Mouse (Mus musculus) testis, postnatal 14 days (tissue): ENCODE measurements around the gene Grin2a.

Experiments
- DNase-seq: peaks from one replicate; pipeline ENCODE4 v3.0.0; 2021; ENCODE audit warnings: low spot score

Gene Grin2a

DNA sequence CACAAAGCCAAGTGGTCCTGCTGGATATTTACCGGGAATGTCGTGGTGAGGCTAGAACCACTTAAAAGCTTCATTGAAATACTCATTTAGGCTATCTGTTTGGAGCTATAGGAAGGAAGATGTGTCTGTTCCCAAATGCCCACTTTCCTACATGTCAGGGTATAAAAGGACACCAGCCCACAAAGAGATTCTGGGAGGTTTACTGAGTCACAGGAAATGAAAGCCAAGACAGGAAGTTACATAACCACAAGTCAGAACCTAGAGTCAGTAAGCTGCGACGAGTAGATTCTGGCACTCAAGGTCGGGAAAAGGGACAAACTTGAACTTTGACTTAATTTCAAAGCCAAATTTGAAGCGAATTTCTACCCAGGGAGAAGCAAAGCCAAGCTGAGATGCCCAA, 30.9 kb downstream of the Grin2a start:
- DNase-seq: no peak

DNA sequence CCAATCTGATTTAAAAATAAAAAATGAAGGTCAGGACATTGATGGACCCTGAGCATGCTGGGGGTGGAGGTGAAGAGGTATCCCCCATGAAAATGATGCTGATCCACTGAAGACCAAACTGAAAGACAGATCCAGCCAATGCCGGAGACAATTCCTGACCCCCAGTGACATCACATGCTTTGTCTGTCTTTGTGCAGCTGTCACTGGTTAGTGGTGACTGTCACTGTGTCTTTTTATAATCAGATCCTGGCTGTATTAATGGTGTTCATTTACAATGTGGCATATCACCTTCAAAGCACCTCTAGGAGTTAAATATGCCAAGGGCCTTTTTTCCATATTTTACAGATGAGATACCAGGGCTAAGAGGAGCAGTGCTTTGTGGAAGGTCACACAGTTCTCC, 32.9 kb downstream of the Grin2a start:
- no peak for DNase-seq

DNA sequence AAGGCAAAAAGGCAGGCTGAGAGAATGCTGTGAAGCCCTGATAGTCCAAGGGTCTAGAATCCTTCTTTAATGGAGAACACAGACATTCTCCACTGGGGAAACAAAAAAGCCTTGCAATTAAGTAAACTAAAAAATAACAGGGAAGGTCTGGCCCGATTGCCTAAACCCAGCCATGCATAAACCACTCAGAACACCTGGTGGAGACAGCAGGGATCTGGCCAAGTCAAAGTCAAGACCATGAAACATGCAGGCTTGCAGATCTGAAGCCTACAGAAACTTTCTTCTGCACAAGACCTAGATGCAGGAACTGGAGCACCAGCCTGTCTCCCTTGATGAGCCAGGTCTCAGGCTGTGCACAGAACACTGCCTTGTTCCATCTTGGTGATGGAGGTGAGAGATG, 36.0 kb downstream of the Grin2a start:
- no peak for DNase-seq

DNA sequence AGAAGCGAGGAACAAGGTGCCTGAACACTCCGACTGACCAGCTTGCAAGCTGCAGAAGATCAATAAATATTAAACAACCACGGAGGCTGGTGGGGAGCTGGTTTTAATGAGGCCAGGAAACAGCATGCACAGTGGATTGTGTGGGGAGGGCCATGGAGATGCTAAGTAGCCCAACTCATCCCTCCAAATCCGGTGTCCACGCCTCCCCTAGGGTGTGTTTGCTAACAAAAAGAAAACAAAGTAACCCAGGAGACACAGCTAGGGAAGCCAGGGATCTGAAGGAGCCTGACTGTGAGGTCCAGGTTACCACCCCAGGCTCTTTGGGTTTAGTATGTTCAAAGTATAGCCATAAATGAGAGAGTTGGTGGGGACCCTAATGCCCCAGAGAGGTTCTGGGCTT, 41.1 kb downstream of the Grin2a start:
- DNase-seq: peak; percentile 7

DNA sequence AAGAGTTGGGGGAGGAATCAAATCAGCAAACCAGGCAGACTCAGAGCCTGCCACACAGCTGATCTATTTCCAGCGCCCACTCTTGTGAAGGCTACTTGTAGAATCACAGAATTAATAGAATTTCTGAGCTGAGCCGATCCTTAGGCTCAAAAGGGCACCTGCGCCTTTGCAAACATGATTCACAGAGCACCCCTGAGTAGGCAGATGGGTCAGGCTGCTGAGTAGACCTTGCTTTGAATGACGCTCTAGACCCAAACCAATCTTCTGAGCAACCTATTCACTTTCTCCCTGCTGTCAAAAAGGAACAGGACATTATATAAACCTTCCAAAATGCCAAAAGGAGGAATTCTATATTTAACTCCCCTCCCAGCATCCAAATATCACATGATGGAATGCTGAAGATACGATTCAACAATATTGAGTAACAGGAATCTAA, 41.9 kb downstream of the Grin2a start:
- DNase-seq: no peak

DNA sequence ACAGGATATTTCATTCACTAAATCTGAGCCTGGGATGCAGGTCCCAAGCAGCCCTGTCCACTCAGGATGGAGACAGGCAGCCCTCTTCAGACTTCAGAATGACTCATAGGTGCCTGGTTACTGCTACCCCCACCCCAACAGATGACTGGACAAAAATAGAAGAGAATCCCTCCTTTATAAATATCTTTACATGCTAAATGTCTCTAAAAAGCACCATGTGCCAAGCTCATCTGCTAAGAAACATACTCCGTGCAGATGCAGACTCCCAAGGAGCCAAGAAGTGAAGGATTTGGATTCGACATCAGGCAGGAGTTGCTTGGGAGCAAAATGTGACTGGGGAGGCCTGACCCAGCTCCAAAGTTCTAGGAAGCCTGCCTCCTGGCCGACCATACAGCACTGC, 46.1 kb downstream of the Grin2a start:
- DNase-seq: no peak

DNA sequence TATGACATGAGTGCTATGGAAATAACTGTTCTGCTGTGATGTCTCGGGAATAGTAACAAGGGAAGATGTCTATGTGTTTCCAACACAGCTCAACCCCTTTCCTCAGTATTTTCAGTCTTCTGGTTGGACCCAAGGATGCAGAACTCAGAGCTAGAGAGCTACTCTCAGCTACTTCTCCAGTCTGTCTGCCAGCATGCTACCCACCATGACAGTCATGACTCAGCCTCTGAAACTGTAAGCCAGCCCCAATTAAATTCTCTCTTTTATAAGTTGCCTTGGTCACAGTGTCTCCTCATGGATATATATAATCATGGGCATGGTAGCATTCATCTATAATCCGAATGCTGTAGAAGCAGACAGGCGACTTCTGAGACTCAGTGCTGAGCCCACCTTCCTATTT, 47.9 kb downstream of the Grin2a start:
- DNase-seq: no peak

DNA sequence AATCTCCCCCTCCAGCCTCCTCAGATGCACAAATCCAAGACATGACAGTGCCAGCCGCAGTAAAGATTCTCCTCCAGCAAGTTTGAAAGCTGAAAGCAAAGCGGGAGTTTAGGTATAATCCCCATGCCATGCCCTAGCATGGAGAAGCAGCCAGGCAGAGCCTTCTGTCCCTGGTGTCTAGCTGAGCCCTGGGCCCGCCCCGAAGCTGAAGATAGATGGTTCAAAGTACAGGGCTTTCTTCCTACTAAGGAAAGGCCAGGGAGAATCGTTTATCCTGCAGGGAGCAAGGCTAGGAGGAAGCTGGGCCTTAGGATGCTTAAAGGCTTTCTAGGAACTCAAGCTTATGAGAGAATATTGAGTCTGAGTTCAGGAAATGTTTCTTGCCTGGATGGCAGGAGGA, 50.5 kb downstream of the Grin2a start:
- DNase-seq: no peak

DNA sequence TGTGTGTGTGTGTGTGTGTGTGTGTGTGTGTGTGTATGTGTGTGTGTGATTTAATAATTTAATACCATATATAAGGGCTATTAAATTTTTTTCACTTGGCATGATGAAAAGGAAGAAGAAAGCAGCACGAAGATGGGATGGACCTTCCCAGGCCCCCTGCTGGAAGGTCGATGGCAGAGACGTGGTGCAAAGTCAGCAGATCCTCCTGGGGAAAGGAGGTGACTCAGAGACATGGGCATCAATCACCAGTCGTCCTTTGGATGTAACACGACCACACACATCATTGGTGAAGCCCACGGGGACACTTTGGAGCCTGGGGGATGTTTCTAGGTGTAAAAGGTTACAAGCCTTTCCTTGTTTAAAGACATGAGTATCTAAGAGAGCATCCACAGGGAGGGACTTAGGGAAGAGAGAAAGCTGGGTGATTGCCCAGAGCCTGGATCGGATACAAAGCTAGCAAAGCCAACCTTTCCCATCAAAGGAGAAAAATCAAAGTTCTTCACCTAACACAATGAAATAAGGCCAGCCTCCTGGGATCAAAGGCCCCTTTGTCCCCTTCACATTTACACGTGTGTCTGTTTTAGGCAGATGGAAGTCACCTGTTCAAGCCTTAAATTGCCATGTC, 53.9 kb downstream of the Grin2a start:
- DNase-seq: no peak

DNA sequence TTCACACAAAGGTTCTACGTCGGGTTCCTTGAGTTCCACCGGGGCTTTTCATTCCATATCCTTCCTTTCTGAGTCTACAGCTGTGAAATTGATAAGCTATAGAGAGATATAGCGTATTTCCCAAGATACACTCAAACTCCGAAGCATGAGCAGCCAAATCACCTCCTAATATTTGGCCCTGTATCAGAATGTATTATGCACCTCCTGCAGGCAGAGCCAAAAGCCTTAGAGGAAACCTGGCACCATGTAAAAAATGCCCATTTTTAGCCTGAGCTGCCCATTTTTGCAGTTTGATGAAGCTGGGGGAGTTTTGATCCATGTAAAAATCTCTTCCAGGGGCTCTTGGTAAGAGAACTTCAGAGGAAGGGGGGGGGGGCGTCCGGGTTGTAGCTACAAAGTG, 54.6 kb downstream of the Grin2a start:
- no peak for DNase-seq

DNA sequence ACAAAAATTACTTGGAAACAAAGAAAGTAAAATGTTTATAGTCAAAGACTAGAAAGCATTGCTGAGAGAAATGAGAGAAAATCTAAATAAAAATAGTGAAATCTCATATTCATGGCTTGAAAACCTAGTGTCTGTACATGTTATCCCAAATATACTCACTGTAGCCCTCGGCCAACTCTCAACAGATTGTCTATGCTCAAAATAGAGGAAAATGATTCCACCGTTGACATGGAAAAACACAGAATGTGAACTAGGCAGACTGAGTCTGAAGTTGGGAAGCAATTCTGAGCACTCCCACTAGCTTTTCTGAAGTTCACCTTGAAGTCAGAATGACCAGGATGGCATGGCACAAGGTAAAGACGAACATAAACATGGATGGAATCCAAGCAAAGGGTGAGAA, 84.7 kb downstream of the Grin2a start:
- DNase-seq: no peak

DNA sequence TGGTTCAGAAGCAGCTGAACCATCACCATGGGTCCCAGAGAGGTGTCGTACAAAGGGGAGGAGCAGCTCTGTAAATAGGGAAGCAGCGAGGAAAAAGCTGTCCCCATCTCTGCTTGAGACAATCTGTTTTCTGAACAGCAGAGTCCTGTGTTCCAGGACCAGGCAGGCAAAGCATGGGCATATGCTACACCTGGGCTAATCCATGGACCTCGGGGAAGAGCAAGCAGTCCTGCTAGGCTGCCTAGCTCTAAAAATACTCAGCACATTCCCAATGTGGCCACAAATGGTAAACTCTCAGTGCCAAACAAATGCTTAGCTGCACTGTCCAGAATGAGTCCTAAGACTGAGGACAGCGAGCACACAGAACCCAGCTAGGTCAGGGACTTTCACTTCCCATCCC, 86.1 kb downstream of the Grin2a start:
- DNase-seq: no peak

DNA sequence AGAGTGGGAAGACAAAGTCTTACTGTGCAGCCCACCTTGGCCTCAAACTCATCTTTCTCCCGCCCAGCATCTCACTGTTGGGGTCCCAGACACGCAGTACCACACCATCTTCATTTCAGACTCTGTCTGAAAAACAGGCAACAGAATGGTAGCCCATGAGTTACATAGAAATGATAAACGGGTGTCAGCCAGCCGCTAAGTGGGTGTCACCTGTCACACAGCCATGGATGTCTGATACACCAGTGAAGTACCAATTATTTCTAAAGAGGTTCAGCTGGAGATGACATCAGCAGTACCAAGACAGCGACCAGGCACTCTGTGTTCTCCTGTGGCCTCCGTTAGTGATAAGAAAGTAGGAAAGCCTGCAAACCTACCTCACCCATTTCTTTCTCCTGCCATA, 90.9 kb downstream of the Grin2a start:
- DNase-seq: no peak

DNA sequence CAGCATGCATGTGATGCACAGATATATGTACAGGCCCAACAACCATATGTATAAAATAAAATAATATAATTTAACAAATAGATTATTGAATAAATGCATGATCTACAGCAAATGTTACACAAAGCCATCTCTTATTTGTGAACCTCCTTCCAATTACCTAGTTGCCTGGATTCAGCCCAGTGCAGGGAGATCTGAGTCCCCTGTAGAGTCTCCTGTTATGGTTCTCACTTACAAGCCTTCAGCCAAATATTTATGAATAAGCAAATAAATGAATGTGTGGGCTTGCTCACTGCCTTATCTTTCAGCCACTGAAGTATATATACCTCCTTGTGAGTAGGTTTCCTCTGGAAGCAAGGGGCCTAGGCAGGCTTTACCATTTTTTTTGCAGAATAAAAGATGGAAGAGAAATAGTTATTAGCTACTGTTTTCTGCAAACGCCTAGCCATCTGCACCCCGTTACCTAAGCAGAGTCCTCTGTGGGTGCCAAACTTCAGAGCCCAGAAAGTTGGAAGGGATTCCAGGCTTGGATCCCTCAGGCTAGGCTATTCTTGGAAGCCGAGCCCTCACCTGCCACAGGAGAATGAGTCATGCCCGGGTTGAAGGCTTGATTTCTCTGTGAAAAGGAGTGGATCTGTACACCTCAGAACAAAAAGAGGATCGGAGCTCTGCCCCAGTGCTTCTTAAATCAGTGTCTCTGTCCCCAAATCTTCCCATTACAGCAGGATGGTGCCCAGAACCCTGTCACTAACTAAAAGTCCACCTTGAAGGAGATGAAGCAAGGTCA, 92.5 kb downstream of the Grin2a start:
- no peak for DNase-seq

DNA sequence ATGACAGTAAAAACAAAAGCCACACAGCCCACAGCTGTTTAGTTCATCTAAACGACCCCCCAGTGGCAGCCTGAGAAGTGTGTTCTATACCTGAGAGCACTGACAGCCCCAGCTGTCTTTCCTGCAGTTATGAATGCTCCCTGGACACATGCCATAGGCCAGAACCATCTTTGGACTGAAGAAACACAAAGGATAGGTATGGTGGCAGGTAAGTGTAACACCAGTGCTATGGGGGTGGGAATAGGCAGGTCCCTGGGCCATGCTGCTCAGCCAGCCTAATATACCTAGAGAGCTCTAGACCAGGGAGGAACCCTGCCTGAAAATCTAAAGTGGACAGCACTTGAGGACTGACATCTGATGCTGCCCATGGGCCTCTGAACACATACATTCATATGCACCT, 93.9 kb downstream of the Grin2a start:
- no peak for DNase-seq

DNA sequence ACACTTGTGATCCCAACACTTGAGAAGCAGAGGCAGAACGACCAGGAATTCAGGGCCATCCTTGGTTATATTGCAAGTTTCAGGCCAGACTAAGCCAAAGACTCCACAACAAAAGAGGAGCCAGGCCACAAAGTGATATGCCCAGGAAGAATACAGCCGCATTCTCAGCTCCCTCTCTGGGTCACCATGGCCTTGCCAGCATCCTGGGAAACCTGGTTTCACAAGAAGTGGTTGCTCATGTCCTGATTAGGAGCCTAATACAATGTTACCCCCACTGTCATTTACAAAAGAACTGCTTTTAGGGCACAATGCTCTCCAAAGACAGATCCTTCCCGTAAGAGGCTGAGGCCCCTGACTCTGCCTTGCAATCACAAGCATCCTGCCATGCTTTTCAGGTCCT, 94.4 kb downstream of the Grin2a start:
- no peak for DNase-seq

DNA sequence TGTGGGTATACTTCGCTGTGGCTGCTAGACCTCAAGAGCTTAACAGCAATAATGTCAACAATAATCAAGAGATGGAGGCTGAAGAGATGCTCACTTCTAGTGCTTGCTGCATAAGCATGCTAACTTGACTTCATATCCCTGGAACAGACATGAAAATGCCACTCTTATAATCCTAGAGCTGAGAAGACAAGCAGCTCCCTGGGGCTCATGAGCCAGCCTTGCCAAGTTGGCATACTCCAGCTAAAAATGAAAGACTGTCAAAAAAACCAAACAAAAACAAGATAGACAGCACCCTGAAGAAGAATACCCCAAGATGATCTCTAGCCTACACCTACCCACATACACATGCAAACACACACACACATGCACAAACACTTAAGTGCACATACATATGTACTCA, 95.2 kb downstream of the Grin2a start:
- no peak for DNase-seq

DNA sequence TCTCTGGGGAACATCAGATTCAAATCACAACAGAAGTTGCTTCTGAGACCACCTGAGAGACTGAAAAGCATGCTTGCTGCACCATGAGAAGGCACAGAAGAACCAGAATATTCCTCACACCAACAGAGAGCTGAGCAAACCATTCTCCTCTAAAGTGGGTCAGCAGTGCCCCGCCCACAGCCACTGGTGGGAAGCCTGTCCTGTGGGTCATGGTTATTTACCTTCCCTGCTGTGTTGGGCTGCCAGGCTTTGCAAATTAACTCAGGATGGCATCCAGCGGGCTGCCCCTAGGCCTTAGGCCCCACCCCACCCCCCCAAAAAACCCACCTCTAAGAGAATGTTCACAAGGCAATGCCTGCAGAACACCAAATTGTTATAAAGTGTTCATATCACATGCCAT, 96.2 kb downstream of the Grin2a start:
- DNase-seq: no peak

DNA sequence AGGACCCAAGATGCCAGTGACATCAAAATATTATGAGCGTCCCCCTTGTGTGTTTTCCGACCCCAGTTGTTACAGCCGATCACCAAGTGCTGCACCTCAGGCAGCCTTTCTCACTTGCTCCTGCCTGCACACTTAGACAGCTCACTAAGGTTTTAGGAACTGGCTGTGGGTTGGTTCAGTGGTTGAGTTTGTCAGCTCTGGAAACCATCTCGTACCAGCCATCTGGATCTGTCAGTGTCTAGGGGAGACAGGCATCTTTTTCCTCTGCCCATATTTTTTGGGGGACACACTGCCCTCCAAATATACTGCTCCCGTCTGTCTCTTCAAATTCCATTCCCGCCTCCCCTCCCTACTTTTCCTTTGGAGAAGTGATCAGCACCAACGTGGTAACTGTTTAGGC, 99.8 kb downstream of the Grin2a start:
- no peak for DNase-seq

DNA sequence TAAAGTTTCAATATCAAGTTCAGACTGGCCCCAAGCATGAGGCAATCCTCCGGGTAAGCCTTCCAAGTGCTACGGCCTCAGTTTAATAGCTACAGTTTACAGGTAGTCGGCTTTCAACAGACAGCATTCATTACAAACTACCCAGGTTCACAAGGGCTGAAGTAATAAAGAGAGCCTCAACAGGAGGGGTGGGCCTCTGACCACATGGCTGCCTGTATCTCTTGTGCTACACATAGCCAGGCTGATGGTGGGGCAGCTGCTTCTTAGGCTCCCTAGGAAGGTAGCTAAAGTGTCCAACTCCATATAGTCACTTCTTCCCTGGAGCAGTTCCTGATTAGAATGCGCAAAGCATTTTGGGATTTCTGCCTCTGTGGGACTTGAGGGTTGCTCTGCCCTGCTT, 109.2 kb downstream of the Grin2a start:
- DNase-seq: no peak

DNA sequence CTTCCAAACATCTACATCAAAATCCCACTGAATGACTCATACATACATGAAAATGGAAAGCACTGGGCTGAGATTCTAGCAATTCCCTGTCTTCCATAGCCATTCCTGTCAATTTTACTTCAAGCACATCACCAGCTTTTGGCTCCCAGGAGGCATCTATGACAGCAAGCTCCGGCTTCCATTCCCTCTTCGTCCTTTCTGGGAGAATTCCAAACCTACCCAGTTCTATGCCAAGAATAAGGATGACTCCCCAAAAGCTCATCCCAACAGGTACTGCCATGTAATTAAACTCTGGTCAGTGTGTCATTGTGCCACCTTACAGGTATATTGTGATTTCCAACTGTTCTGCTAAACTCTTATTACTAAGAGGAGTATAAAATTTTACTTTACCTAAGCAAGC, 111.2 kb downstream of the Grin2a start:
- DNase-seq: no peak

DNA sequence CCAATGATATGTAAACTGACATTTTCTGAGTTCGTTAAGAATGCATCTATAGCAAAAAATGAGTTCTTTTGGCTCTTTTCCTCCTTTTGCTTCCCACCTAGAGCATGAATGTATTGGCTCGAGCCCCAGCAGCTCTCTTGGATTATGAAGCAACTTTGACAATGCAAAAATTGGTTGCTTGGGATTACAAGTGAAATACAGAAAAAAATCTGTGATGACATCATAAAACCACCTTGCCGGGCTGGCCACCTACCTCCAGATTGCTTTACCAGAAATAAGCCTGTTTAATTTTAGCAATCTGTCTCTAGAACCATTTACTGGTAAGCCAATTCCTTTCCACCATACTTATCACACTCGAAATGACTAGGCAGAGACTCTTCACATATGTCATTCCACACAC, 112.9 kb downstream of the Grin2a start:
- no peak for DNase-seq

DNA sequence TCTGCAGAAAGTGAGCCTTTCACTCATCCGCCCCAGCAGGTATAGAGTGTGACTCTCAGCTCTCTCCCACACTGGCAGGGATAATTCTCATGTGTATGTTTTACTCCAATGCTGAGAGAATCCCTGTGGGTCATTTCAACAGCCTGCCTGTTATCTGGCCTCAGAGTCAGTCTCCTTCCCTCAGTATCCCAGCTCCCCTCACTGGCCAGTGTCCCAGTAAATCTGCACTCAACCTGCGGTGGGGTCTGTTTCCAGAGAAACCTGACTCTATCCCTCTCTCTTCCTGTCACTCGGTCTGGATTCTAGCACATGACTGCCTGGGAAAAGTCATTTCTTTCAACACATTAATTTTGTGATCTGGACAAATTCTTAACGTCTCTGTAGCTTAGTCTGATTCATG, 122.4 kb downstream of the Grin2a start:
- no peak for DNase-seq

DNA sequence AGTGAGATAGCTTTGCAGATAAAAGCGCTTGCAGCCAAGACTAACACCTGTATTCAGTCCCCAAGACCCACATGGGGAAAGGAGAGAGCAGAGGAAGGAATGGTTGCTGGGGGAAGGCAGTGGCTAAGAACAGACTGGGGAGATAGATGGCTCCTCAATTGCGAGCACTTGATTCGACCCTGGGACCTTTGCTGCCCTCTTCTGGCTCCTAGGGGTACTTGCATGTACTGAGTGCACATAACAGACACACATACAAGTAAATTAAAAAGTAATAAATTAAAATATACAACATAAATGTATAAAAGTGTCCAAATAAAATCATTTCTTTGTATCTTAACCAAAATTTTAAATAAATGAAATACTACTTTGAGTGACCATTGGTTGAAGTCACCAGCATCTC, 129.7 kb downstream of the Grin2a start:
- DNase-seq: no peak
